Mouse (Mus musculus): ENCODE measurements around the gene Lmx1b. TPM values are rescaled to one million over a fixed set of nuclear protein-coding genes. Genes with fewer than 3 reads are reported as not detected.
A peak's percentile ranks its signal among the peaks of the same experiment; 100 is the strongest.

The Lmx1b gene
- polyA plus RNA-seq (2015; fragmentation: Nextera tagmentation; extraction: Ambion mirVana), result 0.04 and 0.09 TPM in 2 replicates

DNA sequence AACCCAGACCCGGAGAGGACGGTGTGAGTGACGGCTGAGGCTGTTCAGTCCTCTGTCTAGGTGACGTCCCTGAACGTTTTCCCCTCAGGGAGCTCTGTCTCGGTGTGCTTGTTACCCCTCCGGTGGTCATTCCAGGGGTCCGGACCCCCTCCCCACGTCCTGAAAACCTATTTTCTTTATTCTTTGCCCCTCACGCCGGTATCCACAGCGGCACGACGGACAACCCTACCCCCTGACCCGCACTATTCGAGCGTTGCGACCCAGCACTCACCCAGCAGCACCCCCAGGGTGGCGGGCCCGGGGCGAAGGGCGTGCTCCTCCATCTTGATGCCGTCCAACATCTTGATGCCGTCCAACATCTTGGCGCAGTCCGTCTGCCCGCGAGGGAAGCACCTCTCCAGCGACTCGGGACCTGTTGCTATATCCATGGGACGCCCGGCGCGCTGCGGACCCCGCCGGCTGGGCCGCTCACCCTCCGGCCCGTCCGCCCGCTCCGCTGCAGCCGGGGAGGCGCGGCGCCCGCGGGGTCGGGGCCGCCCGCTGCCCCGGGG lies at the start of gene Lmx1b:
TSS of gene Lmx1b (minus strand) at position 341 of the 551 bp plus-strand sequence.
- ATAC-seq (ENCODE audit: insufficient read depth, low FRiP score, low read depth), result no peak
- no peak within 1 kb of the TSS for H3K9ac ChIP-seq
- peak within 1 kb of the TSS; percentile 80 for H3K4me2 ChIP-seq
- no peak within 1 kb of the TSS for H3K27ac ChIP-seq
- H3K27me3 ChIP-seq (replicated peaks), result peaks cover 95% of the 10 kb centered on the region
- peak within 1 kb of the TSS; percentile 41 for H3K4me3 ChIP-seq (replicated peaks)
- H3K9me3 ChIP-seq, result no peaks in the 10 kb centered on the region
- no peaks in the 10 kb centered on the region for H3K36me3 ChIP-seq
- H3K4me1 ChIP-seq, result peaks cover 26% of the 10 kb centered on the region
- 2% methylated on average over 47 of the region's 53 CpGs for WGBS

DNA sequence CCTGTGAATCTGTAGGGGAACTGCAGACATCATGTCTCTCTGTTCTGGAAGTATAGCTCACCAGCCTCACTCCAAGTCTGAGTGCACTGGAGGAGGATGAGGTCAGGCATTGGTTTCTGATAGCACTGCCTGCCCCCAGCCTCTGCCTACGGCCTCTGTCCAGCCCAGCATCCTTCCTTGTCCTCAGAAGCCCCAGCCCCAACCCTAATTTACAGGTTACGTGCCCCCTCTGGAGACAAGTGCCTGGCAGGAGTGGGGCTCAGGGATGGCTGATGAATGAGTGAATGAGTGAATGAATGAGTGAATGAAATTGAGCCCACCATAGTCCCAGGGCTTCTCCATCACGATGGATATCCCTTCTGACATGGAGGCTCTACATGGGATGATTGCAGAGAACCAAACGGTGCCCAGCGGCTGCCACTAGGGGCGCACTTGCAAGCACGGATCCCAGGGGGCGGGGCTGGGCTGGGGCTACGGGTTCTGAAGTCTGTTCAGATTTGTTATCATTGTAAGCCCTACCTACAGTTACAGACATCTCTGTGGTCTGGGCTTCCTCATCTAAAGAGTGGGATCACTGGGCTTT lies 49.7 kb upstream of the Lmx1b start:
- Histone ChIP-seq H3K27me3 (replicated peaks) (no peaks in the 10 kb centered on the region), H3K36me3 (no peaks in the 10 kb centered on the region), H3K4me3 (replicated peaks) (no peak overlapping the region), H3K27ac (no peak overlapping the region), H3K9ac (no peak overlapping the region), H3K4me1 (no peaks in the 10 kb centered on the region), H3K4me2 (no peak overlapping the region), H3K9me3 (no peaks in the 10 kb centered on the region)
- no peak for ATAC-seq (ENCODE audit: insufficient read depth, low FRiP score, low read depth)
- 25% methylated on average over 9 of the region's 9 CpGs for WGBS

DNA sequence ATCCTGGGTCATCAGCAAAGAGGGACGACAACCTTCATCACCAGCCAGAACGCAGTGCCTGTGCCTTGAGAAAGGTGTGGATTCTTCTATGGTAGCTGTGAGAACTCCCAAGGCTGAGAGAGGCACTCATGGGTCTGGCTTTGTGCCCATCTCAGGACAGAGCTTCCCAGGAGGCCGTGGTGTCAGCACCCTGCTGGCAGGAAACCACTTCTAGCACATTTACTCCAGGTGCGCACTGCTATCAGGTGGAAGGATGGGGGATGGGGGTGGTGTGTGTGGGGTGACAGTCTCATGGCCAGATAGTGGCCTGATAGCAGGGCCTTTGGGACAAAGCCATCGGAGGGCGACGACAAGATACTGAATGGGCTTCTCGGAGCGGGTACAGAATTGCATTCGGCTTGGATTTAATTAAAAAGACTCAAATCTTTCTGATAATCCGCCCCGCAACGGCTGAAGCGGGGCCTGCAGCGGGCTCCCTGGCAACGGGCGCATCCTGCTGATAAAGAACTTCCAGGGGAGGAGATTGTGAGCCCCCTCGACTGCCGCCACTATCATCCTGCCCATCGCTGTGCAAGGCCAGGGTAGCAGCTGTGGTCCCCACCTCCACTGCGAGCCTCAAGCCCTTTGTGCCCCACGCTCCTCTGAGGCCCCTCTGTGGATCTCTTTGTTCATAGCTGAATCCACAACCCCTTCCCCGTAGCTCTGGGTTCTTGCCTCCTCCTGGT lies 49.0 kb upstream of the Lmx1b start:
- Histone ChIP-seq H3K36me3 (no peaks in the 10 kb centered on the region), H3K4me3 (replicated peaks) (no peak overlapping the region), H3K4me1 (no peaks in the 10 kb centered on the region), H3K27ac (no peak overlapping the region), H3K4me2 (no peak overlapping the region), H3K9ac (no peak overlapping the region), H3K9me3 (no peaks in the 10 kb centered on the region), H3K27me3 (replicated peaks) (no peaks in the 10 kb centered on the region)
- no peak for ATAC-seq (ENCODE audit: insufficient read depth, low FRiP score, low read depth)
- 53% methylated on average over 23 of the region's 23 CpGs for WGBS

DNA sequence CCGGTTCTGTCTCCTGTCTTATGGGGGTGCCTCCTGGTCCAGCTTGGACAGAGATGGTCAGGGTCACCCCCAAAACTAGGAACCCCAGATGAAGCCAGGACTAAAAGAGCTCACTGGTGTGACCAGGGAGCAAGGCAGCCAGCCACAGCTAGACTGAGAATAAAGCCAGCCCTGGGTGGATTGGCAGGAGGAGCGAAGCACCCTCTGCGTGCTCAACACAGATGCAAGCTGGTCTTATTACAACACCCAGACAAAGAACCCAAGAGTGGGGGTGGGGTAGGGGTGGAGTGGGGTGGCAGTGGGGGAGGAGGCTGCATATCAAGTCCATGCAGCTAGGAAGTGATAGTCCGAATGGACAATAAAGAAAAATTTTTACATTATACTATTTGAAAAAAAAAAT lies 43.3 kb upstream of the Lmx1b start:
- no peaks in the 10 kb centered on the region for H3K36me3 ChIP-seq
- H3K4me2 ChIP-seq, result no peak overlapping the region
- H3K4me3 ChIP-seq (replicated peaks), result no peak overlapping the region
- H3K27ac ChIP-seq, result no peak overlapping the region
- H3K4me1 ChIP-seq, result no peaks in the 10 kb centered on the region; the same call in 1 of the 2 replicates
- H3K9ac ChIP-seq, result no peak overlapping the region
- no peaks in the 10 kb centered on the region for H3K27me3 ChIP-seq (replicated peaks)
- no peak for ATAC-seq (ENCODE audit: insufficient read depth, low FRiP score, low read depth)
- WGBS, result 64% methylated on average over 4 of the region's 4 CpGs
- H3K9me3 ChIP-seq, result no peaks in the 10 kb centered on the region

DNA sequence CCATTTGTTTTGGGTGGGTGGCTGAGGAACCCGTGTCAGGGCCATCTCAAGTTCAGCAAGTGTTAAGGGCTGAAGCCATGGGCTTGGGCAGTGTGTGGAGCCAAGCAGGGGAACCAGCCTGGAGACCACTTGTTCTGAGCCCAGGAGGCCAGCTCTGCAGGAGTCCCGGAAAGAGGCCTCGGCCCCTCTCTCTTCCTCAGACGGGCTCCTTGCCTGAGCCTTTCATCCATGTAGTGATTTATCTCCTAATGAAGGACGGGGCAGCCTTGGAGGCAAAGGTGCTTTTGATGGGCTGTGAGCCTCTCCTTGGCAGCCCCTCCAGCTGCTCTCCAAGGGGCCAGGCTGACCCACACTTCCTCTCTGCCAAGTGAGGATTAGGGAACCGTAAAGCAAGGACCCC lies 42.8 kb upstream of the Lmx1b start:
- H3K4me1 ChIP-seq, result no peaks in the 10 kb centered on the region; the same call in 1 of the 2 replicates
- no peaks in the 10 kb centered on the region for H3K36me3 ChIP-seq
- no peak overlapping the region for H3K27ac ChIP-seq
- no peak overlapping the region for H3K9ac ChIP-seq
- H3K9me3 ChIP-seq, result no peaks in the 10 kb centered on the region
- H3K4me2 ChIP-seq, result no peak overlapping the region
- ATAC-seq (ENCODE audit: insufficient read depth, low FRiP score, low read depth), result no peak
- WGBS, result 43% methylated on average over 6 of the region's 6 CpGs
- H3K4me3 ChIP-seq (replicated peaks), result no peak overlapping the region
- no peaks in the 10 kb centered on the region for H3K27me3 ChIP-seq (replicated peaks)

DNA sequence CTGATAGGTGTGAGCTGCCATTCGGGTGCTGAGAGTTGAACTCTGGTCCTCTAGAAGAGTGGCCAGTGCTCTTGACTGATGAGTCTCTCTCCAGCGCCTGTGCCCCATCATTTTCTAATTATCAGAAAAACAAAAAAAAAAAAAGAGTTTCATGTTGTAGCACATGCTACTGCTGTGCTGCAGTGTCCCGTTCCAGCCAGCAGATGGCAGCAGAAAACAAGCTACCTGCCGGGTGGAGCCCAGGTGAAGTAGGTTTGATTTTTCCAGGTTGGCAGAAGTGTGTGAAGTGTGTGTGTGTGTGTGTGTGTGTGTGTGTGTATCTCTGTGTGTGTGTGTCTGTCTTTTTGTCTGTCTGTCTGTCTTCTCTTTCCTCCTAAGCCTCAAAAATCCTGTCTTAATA lies 41.9 kb upstream of the Lmx1b start:
- Histone ChIP-seq H3K36me3 (no peaks in the 10 kb centered on the region), H3K27me3 (replicated peaks) (no peaks in the 10 kb centered on the region), H3K4me1 (no peaks in the 10 kb centered on the region; the same call in 1 of the 2 replicates), H3K4me3 (replicated peaks) (no peak overlapping the region), H3K9me3 (no peaks in the 10 kb centered on the region), H3K4me2 (no peak overlapping the region), H3K9ac (no peak overlapping the region), H3K27ac (no peak overlapping the region)
- WGBS, result 6% methylated on average over 4 of the region's 4 CpGs
- ATAC-seq (ENCODE audit: insufficient read depth, low FRiP score, low read depth), result no peak

DNA sequence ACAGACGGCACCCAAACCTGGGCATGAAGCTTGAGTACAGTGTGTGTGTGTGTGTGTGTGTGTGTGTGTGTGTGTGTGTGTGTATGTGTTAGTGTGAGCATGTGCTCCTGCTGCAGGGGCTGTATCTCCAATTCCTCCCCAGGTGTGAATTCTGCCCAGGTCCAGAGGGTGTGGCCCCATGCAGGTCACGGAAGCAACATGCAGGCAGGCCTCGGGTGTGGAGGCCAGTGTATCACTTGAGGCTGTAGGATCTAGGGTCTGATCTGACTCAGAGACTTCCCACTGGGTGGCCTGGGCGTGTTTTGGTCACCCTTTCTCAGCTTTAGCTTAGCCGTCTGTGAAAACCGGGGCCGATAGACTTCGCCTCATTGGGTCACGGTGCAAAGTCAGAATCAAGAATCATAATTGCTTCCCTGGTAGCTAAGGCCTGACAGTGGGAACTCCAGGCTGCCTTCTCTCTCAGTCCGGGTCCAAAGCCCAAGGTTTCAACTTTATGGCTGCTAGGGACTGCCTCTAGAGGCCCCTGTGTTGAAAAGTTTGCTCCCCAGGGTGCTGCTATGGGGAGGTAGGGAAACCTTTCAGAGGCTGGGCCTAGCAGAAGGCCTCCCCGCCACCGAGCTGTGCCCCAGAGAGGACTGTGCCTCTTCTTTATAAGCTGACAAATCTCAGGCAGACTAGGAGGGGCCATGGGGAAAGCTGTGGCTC lies 38.8 kb upstream of the Lmx1b start:
- no peak for ATAC-seq (ENCODE audit: insufficient read depth, low FRiP score, low read depth)
- Histone ChIP-seq H3K27ac (no peak overlapping the region), H3K9ac (no peak overlapping the region), H3K9me3 (no peaks in the 10 kb centered on the region), H3K36me3 (no peaks in the 10 kb centered on the region), H3K4me3 (replicated peaks) (no peak overlapping the region), H3K4me2 (no peak overlapping the region), H3K4me1 (no peaks in the 10 kb centered on the region; the same call in 1 of the 2 replicates), H3K27me3 (replicated peaks) (no peaks in the 10 kb centered on the region)
- WGBS, result 82% methylated on average over 12 of the region's 12 CpGs

DNA sequence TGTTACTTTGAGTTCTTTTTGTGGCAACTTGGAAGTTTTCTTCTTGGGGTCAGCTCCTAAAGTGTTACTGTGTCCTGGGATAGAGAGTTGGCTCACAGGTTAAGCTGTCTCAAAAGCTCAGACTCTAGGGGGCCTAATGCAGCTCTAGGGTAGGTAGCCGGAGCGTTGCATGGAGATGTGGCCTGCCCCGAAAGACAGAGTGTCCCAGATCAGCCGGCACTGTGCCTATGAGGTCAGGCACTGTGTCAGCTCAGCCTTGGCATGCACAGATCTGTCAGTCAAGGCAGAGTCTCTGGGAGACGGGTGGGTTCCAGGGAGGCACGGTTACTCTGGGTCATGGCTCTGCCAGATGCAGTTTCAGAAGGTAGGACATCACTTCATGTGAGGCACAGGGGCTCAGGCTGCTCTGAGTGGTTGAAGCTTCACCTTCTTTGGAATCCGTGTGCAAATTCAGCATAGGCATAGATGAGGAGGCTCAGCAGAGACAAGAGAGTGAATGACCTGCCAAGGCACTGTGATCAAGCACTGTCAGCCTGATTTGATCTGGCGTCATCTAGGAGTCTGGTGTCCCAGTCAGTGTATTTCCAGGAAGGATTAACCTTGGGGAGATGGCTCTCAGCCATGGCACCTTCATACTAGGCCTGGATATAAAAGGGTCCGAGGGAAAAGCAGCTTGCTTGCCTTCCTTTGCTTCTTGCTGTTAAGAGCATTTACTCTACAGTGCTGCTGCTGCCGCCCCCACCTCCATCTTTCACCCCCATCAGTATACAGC lies 32.6 kb upstream of the Lmx1b start:
- Histone ChIP-seq H3K9ac (no peak overlapping the region), H3K4me1 (no peaks in the 10 kb centered on the region), H3K27me3 (replicated peaks) (no peaks in the 10 kb centered on the region), H3K27ac (no peak overlapping the region), H3K4me3 (replicated peaks) (no peak overlapping the region), H3K4me2 (no peak overlapping the region), H3K9me3 (no peaks in the 10 kb centered on the region), H3K36me3 (no peaks in the 10 kb centered on the region)
- WGBS, result 72% methylated on average over 10 of the region's 10 CpGs
- ATAC-seq (ENCODE audit: insufficient read depth, low FRiP score, low read depth), result no peak

DNA sequence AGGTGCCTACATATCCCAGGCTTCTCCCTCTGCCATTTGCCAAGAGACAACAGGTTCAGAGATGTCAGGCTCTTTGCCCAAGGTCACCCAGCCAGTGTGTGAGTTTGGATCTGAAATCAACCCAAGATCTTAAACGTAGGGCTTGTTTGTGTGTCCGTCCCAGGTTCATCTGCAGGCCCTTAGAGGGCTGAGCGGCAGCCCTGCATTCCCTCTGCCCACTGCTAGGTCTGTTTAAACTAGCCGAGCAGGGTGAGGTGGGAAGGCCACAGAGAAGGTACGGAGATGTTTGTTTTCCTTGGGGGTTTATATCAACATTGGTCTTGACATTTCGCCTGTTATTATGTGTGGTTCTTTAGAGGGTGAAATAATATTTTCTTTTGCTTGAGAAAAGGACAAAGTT lies 28.4 kb upstream of the Lmx1b start:
- no peak overlapping the region for H3K9ac ChIP-seq

DNA sequence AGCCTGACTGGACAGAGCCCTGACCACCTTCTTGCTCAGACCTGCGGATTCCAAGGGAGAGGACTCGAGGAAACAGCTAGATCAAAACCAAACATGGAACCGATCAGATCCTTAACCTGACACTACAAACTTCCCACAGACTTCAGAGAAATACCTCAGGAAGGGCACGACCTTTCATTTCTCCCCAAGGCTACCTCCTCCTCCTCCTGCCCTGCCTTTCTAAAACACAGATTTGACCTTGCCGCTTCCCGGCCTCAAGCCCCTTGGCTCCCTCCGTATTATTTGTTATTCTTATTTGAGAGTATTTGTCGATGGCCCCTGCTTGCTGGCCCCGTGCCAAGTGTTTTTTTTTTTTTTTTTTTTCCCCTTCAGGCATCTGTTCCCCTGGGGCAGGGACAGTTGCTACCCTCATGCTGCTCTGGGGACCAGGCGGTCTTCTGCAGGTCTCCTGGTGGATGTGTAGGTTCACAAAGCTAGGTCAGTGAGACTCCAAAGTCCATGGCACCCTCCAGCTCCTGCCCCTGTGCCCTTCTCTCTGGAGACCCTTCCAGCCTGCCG lies 26.2 kb upstream of the Lmx1b start:
- WGBS, result 25% methylated on average over 11 of the region's 11 CpGs

More for the DNA sequence above, 28.4 kb upstream of the Lmx1b start:
- Histone ChIP-seq H3K27ac (no peak overlapping the region), H3K36me3 (no peaks in the 10 kb centered on the region), H3K27me3 (replicated peaks) (no peaks in the 10 kb centered on the region), H3K4me2 (no peak overlapping the region), H3K4me3 (replicated peaks) (no peak overlapping the region), H3K9me3 (no peaks in the 10 kb centered on the region), H3K4me1 (peaks cover 18% of the 10 kb centered on the region)
- ATAC-seq (ENCODE audit: insufficient read depth, low FRiP score, low read depth), result no peak
- 47% methylated on average over 6 of the region's 6 CpGs for WGBS

DNA sequence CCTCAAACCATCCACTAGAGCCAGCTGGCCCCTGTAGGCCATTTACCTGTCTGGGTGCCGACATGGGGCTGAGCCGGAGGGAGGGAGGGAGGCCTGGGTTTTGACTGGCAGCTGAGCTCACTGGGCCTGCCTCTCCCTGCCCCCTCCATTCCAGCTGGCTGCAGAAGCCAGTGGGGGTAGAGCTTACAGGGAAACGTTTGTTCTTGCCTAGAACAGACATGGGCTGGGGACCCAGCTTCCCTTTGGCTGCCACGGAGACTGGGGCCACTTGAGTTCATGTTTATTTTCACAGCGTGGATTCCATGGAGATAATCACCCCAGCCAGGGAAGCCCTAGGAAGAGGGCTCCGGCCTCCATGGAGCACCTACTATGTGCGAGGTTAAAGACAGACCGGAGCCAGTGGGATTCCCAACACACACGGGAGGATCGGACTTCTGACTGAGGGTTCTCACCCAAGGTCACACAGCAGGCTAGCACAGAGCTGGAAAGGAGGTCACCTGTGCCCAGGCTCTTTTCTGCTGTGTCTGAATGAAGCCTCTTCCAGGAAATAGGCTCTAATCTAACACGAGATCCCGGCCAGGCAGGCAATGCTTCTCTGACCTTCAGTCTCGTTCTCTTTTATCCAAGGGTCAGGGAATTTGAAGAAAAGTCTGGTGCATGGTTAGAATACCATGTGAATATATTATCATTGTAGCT lies 25.2 kb upstream of the Lmx1b start:
- peaks cover 18% of the 10 kb centered on the region for H3K4me1 ChIP-seq
- WGBS, result 23% methylated on average over 13 of the region's 13 CpGs
- H3K4me3 ChIP-seq (replicated peaks), result no peak overlapping the region
- peak; percentile 84 for ATAC-seq (ENCODE audit: insufficient read depth, low FRiP score, low read depth)
- no peaks in the 10 kb centered on the region for H3K9me3 ChIP-seq
- H3K27ac ChIP-seq, result peak overlapping the region; percentile 28; the same call in 1 of the 2 replicates
- H3K27me3 ChIP-seq (replicated peaks), result no peaks in the 10 kb centered on the region
- no peaks in the 10 kb centered on the region for H3K36me3 ChIP-seq
- no peak overlapping the region for H3K9ac ChIP-seq
- no peak overlapping the region for H3K4me2 ChIP-seq

More for the DNA sequence above, 26.2 kb upstream of the Lmx1b start:
- ATAC-seq (ENCODE audit: insufficient read depth, low FRiP score, low read depth), result no peak
- no peaks in the 10 kb centered on the region for H3K36me3 ChIP-seq
- H3K27me3 ChIP-seq (replicated peaks), result no peaks in the 10 kb centered on the region
- H3K9me3 ChIP-seq, result no peaks in the 10 kb centered on the region
- no peak overlapping the region for H3K4me2 ChIP-seq
- H3K9ac ChIP-seq, result no peak overlapping the region
- no peak overlapping the region for H3K4me3 ChIP-seq (replicated peaks)
- H3K27ac ChIP-seq, result no peak overlapping the region
- H3K4me1 ChIP-seq, result peaks cover 18% of the 10 kb centered on the region

All from stomach, embryonic 15.5 days (tissue).